Mouse (Mus musculus) kidney, adult 8-10 months (tissue): ENCODE data around the gene Pip4k2b.
"Not testable (repeated sequence)": the region's sequence is repeated elsewhere in the genome, so short reads cannot be mapped to it uniquely, and the experiment has no call there.

ENCODE experiments used
- DNase-seq, 2 experiments: peaks; one replicate each; pipeline ENCODE4 v3.0.0; 2022

The Pip4k2b gene

GRCm38 (mm10) chr11:97744063-97744717, at the start of gene Pip4k2b:
Gene Pip4k2b, minus strand, starts transcription at chr11:97744704.
- DNase-seq = no peak

GRCm38 (mm10) chr11:97793165-97793564, 48.7 kb upstream of the Pip4k2b start:
- peak in 1 of 2 experiments; percentile 44 for DNase-seq

- DNase-seq = not testable (repeated sequence)
Measured at GRCm38 (mm10) chr11:97790778-97791438, 46.4 kb upstream of the Pip4k2b start.

- DNase-seq = no peak
Measured at GRCm38 (mm10) chr11:97789727-97790126, 45.2 kb upstream of the Pip4k2b start.

GRCm38 (mm10) chr11:97787961-97788360, 43.5 kb upstream of the Pip4k2b start:
- no peak for DNase-seq

GRCm38 (mm10) chr11:97782564-97782895, 38.0 kb upstream of the Pip4k2b start:
- DNase-seq = no peak

GRCm38 (mm10) chr11:97781832-97782563, 37.5 kb upstream of the Pip4k2b start, which contains the start of gene Rpl23:
Gene Rpl23, minus strand, starts transcription at chr11:97782437.
- peak; percentile 97 to 99 for DNase-seq

GRCm38 (mm10) chr11:97781478-97781831, 37.0 kb upstream of the Pip4k2b start:
- DNase-seq = no peak

- DNase-seq = no peak
Measured at GRCm38 (mm10) chr11:97779968-97780701, 35.6 kb upstream of the Pip4k2b start.

GRCm38 (mm10) chr11:97778918-97779317, 34.4 kb upstream of the Pip4k2b start:
- DNase-seq = no peak

- DNase-seq = peak in 1 of 2 experiments; percentile 23
Measured at GRCm38 (mm10) chr11:97777129-97777529, 32.6 kb upstream of the Pip4k2b start.

- no peak for DNase-seq
Measured at GRCm38 (mm10) chr11:97776497-97777128, 32.1 kb upstream of the Pip4k2b start.

GRCm38 (mm10) chr11:97775808-97776496, 31.4 kb upstream of the Pip4k2b start, which contains the start of gene 1700001P01Rik:
Gene 1700001P01Rik, minus strand, starts transcription at chr11:97775918.
- DNase-seq = no peak

GRCm38 (mm10) chr11:97775186-97775585, 30.7 kb upstream of the Pip4k2b start:
- DNase-seq = no peak

GRCm38 (mm10) chr11:97771410-97771809, 26.9 kb upstream of the Pip4k2b start:
- no peak for DNase-seq

- no peak for DNase-seq
Measured at GRCm38 (mm10) chr11:97769704-97770103, 25.2 kb upstream of the Pip4k2b start.

- peak; percentile 93 to 95 for DNase-seq
Measured at GRCm38 (mm10) chr11:97766154-97766881, 21.8 kb upstream of the Pip4k2b start, which contains the start of gene Cwc25. Gene Cwc25, minus strand, starts transcription at chr11:97766556.

- no peak for DNase-seq
Measured at GRCm38 (mm10) chr11:97761638-97762037, 17.1 kb upstream of the Pip4k2b start.

GRCm38 (mm10) chr11:97758942-97759341, 14.4 kb upstream of the Pip4k2b start:
- no peak for DNase-seq

GRCm38 (mm10) chr11:97758125-97758524, 13.6 kb upstream of the Pip4k2b start:
- no peak for DNase-seq

- DNase-seq = no peak
Measured at GRCm38 (mm10) chr11:97753277-97753676, 8.8 kb upstream of the Pip4k2b start.
